Mouse (Mus musculus) embryonic facial prominence, embryonic 14.5 days (tissue): ENCODE results near the gene Hcn1. TPM values are rescaled to one million over a fixed set of nuclear protein-coding genes. Genes with fewer than 3 reads are reported as not detected.

Experiments used
- ATAC-seq: fragments of 200-750 bp; cut with Nextera tagmentation; 2 replicates; pipeline ENCODE4 v1.8.0; 2017; ENCODE audit warnings: low read depth, moderate number of reproducible peaks, moderate TSS enrichment
- DNase-seq: peaks from one replicate; pipeline ENCODE4 v3.0.0-alpha.2; 2015; ENCODE audit warnings: low spot score
- H3K27ac ChIP-seq: fragments of 300-500 bp; sonication (generic); replicated peaks from 2 replicates; pipeline ENCODE4 v1.5.1; 2014; ENCODE audit warnings: low read depth, mild to moderate bottlenecking, low read length, moderate library complexity
- H3K27me3 ChIP-seq: fragments of 300-500 bp; sonication (generic); replicated peaks from 2 replicates; pipeline ENCODE4 v1.6.1; 2014; ENCODE audit warnings: low read length; ENCODE audit not compliant: control insufficient read depth, insufficient read depth
- H3K36me3 ChIP-seq: fragments of 300-500 bp; sonication (generic); 2 replicates; pipeline ENCODE4 v1.6.1; 2014; ENCODE audit warnings: low read length, mixed read lengths; ENCODE audit not compliant: control insufficient read depth, insufficient read depth
- H3K4me1 ChIP-seq: fragments of 300-500 bp; sonication (generic); 2 replicates; pipeline ENCODE4 v1.6.1; 2014; ENCODE audit warnings: antibody characterized with exemption, low read length; ENCODE audit not compliant: control insufficient read depth, insufficient read depth
- H3K4me2 ChIP-seq: fragments of 300-500 bp; sonication (generic); 2 replicates; pipeline ENCODE4 v1.6.1; 2014; ENCODE audit warnings: low read depth, mild to moderate bottlenecking, low read length, moderate library complexity, mixed read lengths
- H3K4me3 ChIP-seq: fragments of 300-500 bp; sonication (generic); 2 replicates; pipeline ENCODE4 v1.5.1; 2014; ENCODE audit warnings: low read depth, mild to moderate bottlenecking, low read length
- H3K9ac ChIP-seq: fragments of 300-500 bp; sonication (generic); 2 replicates; pipeline ENCODE4 v1.6.1; 2014; ENCODE audit warnings: low read depth, mild to moderate bottlenecking, low read length, moderate library complexity, mixed read lengths
- H3K9me3 ChIP-seq: fragments of 300-500 bp; sonication (generic); 2 replicates; pipeline ENCODE4 v1.6.1; 2016; ENCODE audit warnings: low read length; ENCODE audit not compliant: control insufficient read depth
- WGBS: fragments of 180-500 bp; shearing (Covaris S2); extraction: QIAGEN DNeasy Blood & Tissue Kit; methylation state at CpG from one replicate; pipeline ENCODE4 v1.1.7; 2014; 5-methylcytosine and 5-hydroxymethylcytosine counted together
- polyA plus RNA-seq: library from polyadenylated mRNA; unstranded; fragments of >200 nt; fragmentation: Nextera tagmentation; extraction: Ambion mirVana; gene quantifications from 2 replicates; pipeline ENCODE4 v1.2.1, GENCODE M21; 2014

The Hcn1 gene
- polyA plus RNA-seq, 1 experiment from 2014 or later: 0.26 TPM

DNA sequence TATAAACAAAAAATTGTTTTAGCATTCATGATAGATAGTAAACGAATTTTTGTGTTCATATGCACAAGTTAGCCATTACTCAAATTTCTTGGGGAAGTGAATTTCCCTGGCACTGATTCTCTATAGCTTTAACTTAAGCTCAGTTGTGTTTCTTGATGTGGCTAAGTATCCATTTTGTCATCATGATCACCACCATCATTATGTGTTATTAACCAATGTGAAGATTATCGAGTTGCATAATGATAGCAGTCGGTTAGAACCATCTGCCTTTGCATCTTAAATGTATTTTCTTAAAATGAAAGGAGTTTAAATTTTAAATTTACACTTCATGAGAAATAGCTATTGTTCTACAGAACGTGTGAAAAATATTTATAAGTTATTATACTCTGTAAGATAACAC lies 426.5 kb downstream of the Hcn1 start:
- H3K36me3 ChIP-seq: no peaks in the 10 kb centered on the region
- no peaks in the 10 kb centered on the region for H3K27me3 ChIP-seq
- DNase-seq (no peak), ATAC-seq (no peak)
- H3K4me3 ChIP-seq: no peak overlapping the region
- H3K4me1 ChIP-seq: no peaks in the 10 kb centered on the region
- no peak overlapping the region for H3K4me2 ChIP-seq
- WGBS: 70% methylated on average over 4 of the region's 4 CpGs
- H3K9me3 ChIP-seq: no peaks in the 10 kb centered on the region
- H3K9ac ChIP-seq: no peak overlapping the region
- H3K27ac ChIP-seq: no peak overlapping the region

DNA sequence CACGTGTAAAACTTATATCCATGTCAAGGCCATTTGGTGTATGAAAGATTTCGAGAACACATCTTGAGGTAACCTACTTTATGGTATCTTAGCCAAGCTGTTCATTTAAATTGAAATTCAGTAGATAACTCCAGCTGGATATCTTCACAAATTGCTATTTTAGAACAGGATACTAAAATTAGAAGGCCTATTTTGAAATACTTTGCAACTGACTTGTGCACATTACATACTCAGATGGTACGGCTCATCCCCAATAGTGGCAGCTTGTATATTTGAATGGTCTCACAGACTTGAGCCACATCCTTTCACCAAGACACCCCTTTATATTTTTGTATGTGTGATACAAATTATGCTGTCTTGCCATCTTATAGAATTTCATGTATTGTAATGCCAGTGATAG lies 427.5 kb downstream of the Hcn1 start:
- Histone ChIP-seq H3K27me3 (no peaks in the 10 kb centered on the region), H3K4me3 (no peak overlapping the region), H3K27ac (no peak overlapping the region), H3K9ac (no peak overlapping the region), H3K4me1 (no peaks in the 10 kb centered on the region), H3K4me2 (no peak overlapping the region), H3K36me3 (no peaks in the 10 kb centered on the region), H3K9me3 (no peaks in the 10 kb centered on the region)
- 76% methylated on average over 3 of the region's 3 CpGs for WGBS
- DNase-seq (no peak), ATAC-seq (no peak)

DNA sequence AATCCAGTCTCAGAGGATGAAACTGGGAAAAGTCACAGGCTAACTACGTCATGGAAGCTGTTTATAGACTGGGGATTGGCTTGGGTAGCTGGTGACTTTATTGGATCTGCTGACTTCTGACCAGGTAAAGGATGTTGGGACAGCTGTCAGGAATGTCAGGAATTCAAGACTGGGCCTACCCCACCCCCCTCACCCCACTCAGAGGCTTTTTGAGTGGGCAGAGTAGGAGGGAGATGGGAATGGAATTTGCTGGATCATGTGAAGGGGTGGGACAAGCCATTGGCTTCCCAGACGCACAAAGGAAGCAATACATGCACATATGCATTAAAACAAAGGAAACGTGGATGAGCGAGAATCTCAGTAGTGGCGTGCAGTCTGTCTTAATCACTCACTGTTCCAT lies 433.5 kb downstream of the Hcn1 start:
- no peak overlapping the region for H3K4me3 ChIP-seq
- H3K4me2 ChIP-seq: no peak overlapping the region
- WGBS: 76% methylated on average over 5 of the region's 5 CpGs
- no peaks in the 10 kb centered on the region for H3K4me1 ChIP-seq
- H3K27ac ChIP-seq: no peak overlapping the region
- no peaks in the 10 kb centered on the region for H3K36me3 ChIP-seq
- H3K9ac ChIP-seq: no peak overlapping the region
- H3K27me3 ChIP-seq: no peaks in the 10 kb centered on the region
- ATAC-seq (no peak), DNase-seq (no peak)
- no peaks in the 10 kb centered on the region for H3K9me3 ChIP-seq
